ENCODE assay signal across 8 mouse cellular contexts in the genomic region with DNA sequence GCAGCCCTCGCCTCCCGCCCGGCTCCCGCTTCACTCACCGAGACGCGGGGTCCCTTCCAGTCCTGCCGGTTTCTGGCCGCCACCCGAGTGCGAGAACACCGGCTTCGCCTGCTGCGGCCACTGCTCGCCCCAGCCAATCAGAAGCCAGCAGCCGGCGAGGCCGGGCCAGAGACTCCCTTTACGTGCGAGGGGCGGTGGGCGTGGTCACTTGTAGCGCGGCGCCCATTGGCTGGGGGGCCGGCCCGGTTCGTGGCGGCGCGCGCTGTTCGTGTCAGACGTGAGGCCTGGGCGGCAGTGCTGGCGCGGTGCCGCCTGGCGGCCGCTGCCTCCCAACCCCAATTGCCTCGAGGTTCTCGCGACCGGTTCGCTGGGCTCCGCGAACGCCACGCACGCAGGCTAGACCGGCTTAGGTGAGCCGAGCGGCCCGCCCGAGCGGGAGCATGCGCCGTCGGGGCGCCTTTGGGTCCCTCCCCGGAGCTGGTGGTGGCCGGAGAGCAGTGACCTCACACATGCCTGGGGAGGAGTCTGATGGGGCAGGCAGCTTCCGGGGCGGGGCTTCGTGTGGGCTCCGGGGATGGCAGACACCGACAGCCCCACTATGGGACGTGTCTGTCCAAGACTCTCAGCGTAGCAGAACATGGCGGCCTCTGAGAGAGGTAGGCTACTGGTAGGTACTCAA. TPM values are rescaled to one million over a fixed set of nuclear protein-coding genes. Genes with fewer than 3 reads are reported as not detected.
A peak's percentile ranks its signal among the peaks of the same experiment; 100 is the strongest.
DNase-seq lines count a peak whose midpoint lies in the region; ATAC-seq and TF ChIP-seq lines count a peak whose summit lies in the region.

No protein-coding gene starts in this region.

- TF ChIP-seq CTCF in liver, embryonic 14.5 days (IDR thresholded peaks at IDR 0.05; ENCODE audit: low read depth), result peak; percentile 50
- peak; percentile 56; the same call in 1 of the 2 replicates for TF ChIP-seq CTCF in stomach, postnatal 0 days (IDR thresholded peaks at IDR 0.05; ENCODE audit: low read depth)

- H3K27ac ChIP-seq in heart, embryonic 14.5 days (replicated peaks in 1 of 2; ENCODE audit: control insufficient read depth in 1 of 2, insufficient read depth in 1 of 2, low read depth in 2 of 2, low read length in 2 of 2), result peak overlapping the region; percentile 98 to 99
- H3K27ac ChIP-seq in liver, embryonic 14.5 days, result peak overlapping the region; percentile 76
- H3K27ac ChIP-seq in neural tube, embryonic 11.5 days (ENCODE audit: low read depth, low read length), result peak overlapping the region; percentile 93
- H3K27ac ChIP-seq in stomach, postnatal 0 days (replicated peaks), result peak overlapping the region; percentile 98

- H3K4me2 ChIP-seq in heart, embryonic 14.5 days (ENCODE audit: low read length), result peak overlapping the region; percentile 87
- H3K4me2 ChIP-seq in liver, embryonic 14.5 days (ENCODE audit: low read depth), result peak overlapping the region; percentile 94
- peak overlapping the region; percentile 87 for H3K4me2 ChIP-seq in neural tube, embryonic 11.5 days (ENCODE audit: low read depth)
- H3K4me2 ChIP-seq in stomach, postnatal 0 days (replicated peaks; ENCODE audit: low read depth), result peak overlapping the region; percentile 84

- WGBS in heart, embryonic 14.5 days, result under 1% methylated on average over 70 of the region's 70 CpGs
- WGBS in liver, embryonic 14.5 days (ENCODE audit: insufficient replicate concordance), result under 1% methylated on average over 70 of the region's 70 CpGs
- under 1% methylated on average over 69 of the region's 70 CpGs for WGBS in neural tube, embryonic 11.5 days
- WGBS in stomach, postnatal 0 days, result under 1% methylated on average over 70 of the region's 70 CpGs

- DNase-seq in c-Kit-negative CD71-positive TER-119-positive erythroid progenitor cells, embryonic 14.5 days (ENCODE audit: low read depth, low spot score), result peak; percentile 95
- peak; percentile 87 for DNase-seq in fibroblast of lung, adult 2 months (ENCODE audit: low read depth)
- peak; percentile 99 for DNase-seq in kidney, postnatal 25 days
- peak; percentile 91 to 93 (median 92) for DNase-seq in liver, embryonic 14.5 days (ENCODE audit: low read depth in 3 of 3, low spot score in 3 of 3)
- peak; percentile 99 for DNase-seq in neural tube, embryonic 11.5 days (ENCODE audit: low spot score)
- peak; percentile 98 for DNase-seq in stomach, postnatal 0 days (ENCODE audit: low spot score)

- peak overlapping the region; percentile 95 for H3K9ac ChIP-seq in heart, embryonic 14.5 days (ENCODE audit: low read length)
- peak overlapping the region; percentile 90 for H3K9ac ChIP-seq in liver, embryonic 14.5 days (replicated peaks)
- peak overlapping the region; percentile 81 for H3K9ac ChIP-seq in neural tube, embryonic 11.5 days (ENCODE audit: low read length)
- H3K9ac ChIP-seq in stomach, postnatal 0 days (ENCODE audit: low read length), result peak overlapping the region; percentile 93

- H3K36me3 ChIP-seq in heart, embryonic 14.5 days (ENCODE audit: control insufficient read depth, insufficient read depth, low read length), result peaks cover 5% of the 10 kb centered on the region
- no peaks in the 10 kb centered on the region for H3K36me3 ChIP-seq in liver, embryonic 14.5 days (replicated peaks; ENCODE audit: control insufficient read depth, insufficient read depth, low read depth)
- H3K36me3 ChIP-seq in neural tube, embryonic 11.5 days (ENCODE audit: control insufficient read depth, insufficient read depth, low read length), result no peaks in the 10 kb centered on the region
- no peaks in the 10 kb centered on the region; the same call in 1 of the 2 replicates for H3K36me3 ChIP-seq in stomach, postnatal 0 days (ENCODE audit: control insufficient read depth, insufficient read depth, low read length)

- peak overlapping the region; percentile 69 to 93 for H3K4me3 ChIP-seq in heart, embryonic 14.5 days (ENCODE audit: control insufficient read depth in 1 of 2, insufficient read depth in 1 of 2, low read depth in 1 of 2, low read length in 2 of 2)
- H3K4me3 ChIP-seq in liver, embryonic 14.5 days (ENCODE audit: insufficient read depth in 1 of 2, low read depth in 2 of 2, low read length in 2 of 2), result peak overlapping the region; percentile 91 to 95
- H3K4me3 ChIP-seq in neural tube, embryonic 11.5 days (ENCODE audit: low read depth, low read length), result peak overlapping the region; percentile 79
- H3K4me3 ChIP-seq in stomach, postnatal 0 days (ENCODE audit: low read depth, low read length), result peak overlapping the region; percentile 76

- TF ChIP-seq EP300 in liver, embryonic 14.5 days (IDR thresholded peaks at IDR 0.05; ENCODE audit: low read depth), result 0 out of 2 replicates have a peak, but pooled peaks have one; percentile 32
- no peak for TF ChIP-seq EP300 in stomach, postnatal 0 days (optimal IDR thresholded peaks at IDR 0.05)

- no peaks in the 10 kb centered on the region for H3K27me3 ChIP-seq in heart, embryonic 14.5 days (ENCODE audit: control insufficient read depth, insufficient read depth, low read length)
- no peaks in the 10 kb centered on the region for H3K27me3 ChIP-seq in liver, embryonic 14.5 days (ENCODE audit: control insufficient read depth, insufficient read depth, low read length)
- H3K27me3 ChIP-seq in neural tube, embryonic 11.5 days (ENCODE audit: control insufficient read depth, insufficient read depth, low read length), result no peaks in the 10 kb centered on the region
- no peaks in the 10 kb centered on the region for H3K27me3 ChIP-seq in stomach, postnatal 0 days (ENCODE audit: control insufficient read depth, insufficient read depth, low read length)

- peaks cover 0 to 9% of the 10 kb centered on the region in 2 experiments; a peak in 2 of 4 replicates for H3K4me1 ChIP-seq in heart, embryonic 14.5 days (ENCODE audit: control insufficient read depth in 2 of 2, insufficient read depth in 2 of 2, low read length in 2 of 2)
- peaks cover 17 to 24% of the 10 kb centered on the region in 2 experiments for H3K4me1 ChIP-seq in liver, embryonic 14.5 days (replicated peaks; ENCODE audit: control insufficient read depth in 2 of 2, insufficient read depth in 2 of 2, low read length in 1 of 2)
- H3K4me1 ChIP-seq in neural tube, embryonic 11.5 days (ENCODE audit: control insufficient read depth, insufficient read depth, low read length), result no peaks in the 10 kb centered on the region; the same call in 1 of the 2 replicates
- H3K4me1 ChIP-seq in stomach, postnatal 0 days (replicated peaks; ENCODE audit: control insufficient read depth, insufficient read depth), result 0 out of 2 replicates have a peak, but pooled peaks cover 2% of the 10 kb centered on the region

- ATAC-seq in CD4-positive, CD25-positive, alpha-beta regulatory T cell, adult 4 months, result peak; percentile 89
- peak; percentile 98 for ATAC-seq in heart, embryonic 14.5 days (ENCODE audit: insufficient number of reproducible peaks, insufficient read depth, low FRiP score, low read depth)
- peak; percentile 95 for ATAC-seq in liver, embryonic 14.5 days (ENCODE audit: insufficient read depth)
- peak; percentile 98 for ATAC-seq in neural tube, embryonic 11.5 days (ENCODE audit: insufficient read depth, low FRiP score, low TSS enrichment)
- peak; percentile 96 for ATAC-seq in stomach, postnatal 0 days (ENCODE audit: low FRiP score, low TSS enrichment)

- no peaks in the 10 kb centered on the region for H3K9me3 ChIP-seq in heart, embryonic 14.5 days (ENCODE audit: control insufficient read depth, low read length)
- no peaks in the 10 kb centered on the region for H3K9me3 ChIP-seq in liver, embryonic 14.5 days (ENCODE audit: control insufficient read depth, low read length)
- no peaks in the 10 kb centered on the region for H3K9me3 ChIP-seq in neural tube, embryonic 11.5 days (ENCODE audit: control insufficient read depth, low read length)
- H3K9me3 ChIP-seq in stomach, postnatal 0 days (ENCODE audit: control insufficient read depth, low read length), result no peaks in the 10 kb centered on the region

RNA-seq across cellular contexts. Expression of a gene that starts 0.5 kb away (rescaled TPM):
- 100 to 1,000 TPM in 1 of 2 experiments, 10 to 100 TPM in 1; 94.5 to 129 TPM for polyA plus RNA-seq in CD4-positive, CD25-positive, alpha-beta regulatory T cell, adult 4 months (2017; shearing (Covaris generic))
- polyA plus RNA-seq in heart, embryonic 14.5 days (2014; fragmentation: Nextera tagmentation; extraction: Ambion mirVana), result 252 and 275 TPM in 2 replicates
- 12.9 and 20.8 TPM in 2 replicates for polyA plus RNA-seq in liver, embryonic 14.5 days (2012; rRNA removed)
- polyA plus RNA-seq in liver, embryonic 14.5 days (2014; fragmentation: Nextera tagmentation; extraction: Ambion mirVana), result 97.4 and 119 TPM in 2 replicates
- polyA plus RNA-seq in neural tube, embryonic 11.5 days (2014; fragmentation: Nextera tagmentation; extraction: Ambion mirVana), result 151 and 156 TPM in 2 replicates
- polyA plus RNA-seq in stomach, postnatal 0 days (2015; fragmentation: Nextera tagmentation; extraction: Ambion mirVana), result 631 and 679 TPM in 2 replicates

RNA-seq across cellular contexts. Expression of a gene that starts 18.4 kb away (rescaled TPM):
- polyA plus RNA-seq in CD4-positive, CD25-positive, alpha-beta regulatory T cell, adult 4 months (2017; shearing (Covaris generic)), result not detected
- polyA plus RNA-seq in heart, embryonic 14.5 days (2014; fragmentation: Nextera tagmentation; extraction: Ambion mirVana), result 0.22 and 0.27 TPM in 2 replicates
- polyA plus RNA-seq in liver, embryonic 14.5 days (2012; rRNA removed), result not detected in 2 replicates
- not detected in 2 replicates for polyA plus RNA-seq in liver, embryonic 14.5 days (2014; fragmentation: Nextera tagmentation; extraction: Ambion mirVana)
- polyA plus RNA-seq in neural tube, embryonic 11.5 days (2014; fragmentation: Nextera tagmentation; extraction: Ambion mirVana), result 2.4 and 3.6 TPM in 2 replicates
- polyA plus RNA-seq in stomach, postnatal 0 days (2015; fragmentation: Nextera tagmentation; extraction: Ambion mirVana), result 0.16 and 0.19 TPM in 2 replicates

RNA-seq across cellular contexts. Expression of a gene that starts 40.5 kb away (rescaled TPM):
- not detected for polyA plus RNA-seq in CD4-positive, CD25-positive, alpha-beta regulatory T cell, adult 4 months (2017; shearing (Covaris generic))
- polyA plus RNA-seq in heart, embryonic 14.5 days (2014; fragmentation: Nextera tagmentation; extraction: Ambion mirVana), result 1.2 and 1.3 TPM in 2 replicates
- polyA plus RNA-seq in liver, embryonic 14.5 days (2012; rRNA removed), result 0.07 and 0.08 TPM in 2 replicates
- 0.20 and 0.37 TPM in 2 replicates for polyA plus RNA-seq in liver, embryonic 14.5 days (2014; fragmentation: Nextera tagmentation; extraction: Ambion mirVana)
- polyA plus RNA-seq in neural tube, embryonic 11.5 days (2014; fragmentation: Nextera tagmentation; extraction: Ambion mirVana), result 0.58 and 1.1 TPM in 2 replicates
- 0.28 and 0.35 TPM in 2 replicates for polyA plus RNA-seq in stomach, postnatal 0 days (2015; fragmentation: Nextera tagmentation; extraction: Ambion mirVana)

RNA-seq across cellular contexts. Expression of a gene that starts 58.5 kb away (rescaled TPM):
- not detected for polyA plus RNA-seq in CD4-positive, CD25-positive, alpha-beta regulatory T cell, adult 4 months (2017; shearing (Covaris generic))
- polyA plus RNA-seq in heart, embryonic 14.5 days (2014; fragmentation: Nextera tagmentation; extraction: Ambion mirVana), result not detected in 2 replicates
- 0.67 and 0.74 TPM in 2 replicates for polyA plus RNA-seq in liver, embryonic 14.5 days (2012; rRNA removed)
- 1.5 and 1.8 TPM in 2 replicates for polyA plus RNA-seq in liver, embryonic 14.5 days (2014; fragmentation: Nextera tagmentation; extraction: Ambion mirVana)
- polyA plus RNA-seq in neural tube, embryonic 11.5 days (2014; fragmentation: Nextera tagmentation; extraction: Ambion mirVana), result not detected in 2 replicates
- polyA plus RNA-seq in stomach, postnatal 0 days (2015; fragmentation: Nextera tagmentation; extraction: Ambion mirVana), result 0.85 and 1.2 TPM in 2 replicates

Comparison
In these comparisons a context has a peak if more than half of its experiments do, and no peak if none do; other contexts are left out.
1. Peak in every context shown above with its lines: DNase-seq, ATAC-seq, H3K4me3 ChIP-seq and H3K27ac ChIP-seq.